Comparison of ENCODE assay signal across 18 mouse cellular contexts in the genomic region with DNA sequence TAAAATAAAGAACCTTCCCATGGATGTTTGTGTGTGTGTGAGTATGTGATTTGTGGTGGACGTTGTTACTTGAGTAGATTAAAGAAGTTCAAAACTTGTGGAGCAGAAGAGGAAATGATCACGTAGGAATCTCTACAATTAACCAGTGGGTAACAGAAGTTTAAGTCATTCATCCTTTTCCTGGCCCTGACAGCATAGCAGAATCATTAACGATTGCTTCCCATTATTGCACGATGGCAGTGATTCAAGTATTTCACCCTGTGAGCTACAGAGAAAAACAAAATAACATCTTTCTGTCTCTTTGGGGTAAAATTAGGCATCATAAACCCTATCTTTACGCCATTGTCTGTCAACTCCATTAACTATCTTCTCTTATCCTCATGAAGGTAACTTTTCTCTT. TPM values are rescaled to one million over a fixed set of nuclear protein-coding genes. Genes with fewer than 3 reads are reported as not detected.
A peak's percentile ranks its signal among the peaks of the same experiment; 100 is the strongest.
DNase-seq lines count a peak whose midpoint lies in the region; ATAC-seq and TF ChIP-seq lines count a peak whose summit lies in the region.
"Had no signal": no experiment of that assay in that cellular context is flagged by ENCODE, and none has a peak within 500 bp of the region (broad histone marks: within the 10 kb centered on the region; RNA-seq: fewer than 3 reads in every experiment).

No protein-coding gene starts in this region.

- TF ChIP-seq CTCF in heart, adult 2 months (IDR thresholded peaks at IDR 0.05) = no peak
- TF ChIP-seq CTCF in lung, embryonic 14.5 days (IDR thresholded peaks at IDR 0.05; ENCODE audit: low read depth) = no peak

- no peak for DNase-seq in heart, adult 2 months
- DNase-seq in heart, postnatal 14 days = no peak
- DNase-seq in kidney, adult 9 months = peak; percentile 77
- DNase-seq in kidney, postnatal 10 days = no peak
- DNase-seq in lung, embryonic 14.5 days = peak; percentile 26
- DNase-seq in lung, postnatal 25 days (ENCODE audit: low spot score) = no peak
- DNase-seq in cerebellum, adult 11-12 months = no peak
- DNase-seq: adrenal gland, postnatal 25 days; cerebellum, adult 9-11 months; gastrocnemius, postnatal 10 days; liver; right cerebral cortex, adult 18-20 months; thymus, postnatal 4 days had no signal

- TF ChIP-seq EP300 in heart, adult 2 months (IDR thresholded peaks at IDR 0.05; ENCODE audit: insufficient read depth, low read depth, low read length) = 0 out of 2 replicates have a peak, but pooled peaks have one; percentile 16

- H3K9ac ChIP-seq in heart, adult 2 months (ENCODE audit: low read depth, low read length) = no peak overlapping the region
- no peak overlapping the region for H3K9ac ChIP-seq in lung, embryonic 14.5 days
- H3K9ac ChIP-seq: lung, embryonic 15.5 days had no signal

- ATAC-seq in lung, embryonic 14.5 days (ENCODE audit: insufficient read depth) = no peak
- ATAC-seq: activated CD4-positive, CD25-positive, alpha-beta regulatory T cell, adult 4 months; hindbrain, postnatal 0 days; Patski had no signal

- no peak overlapping the region for H3K4me2 ChIP-seq in lung, embryonic 14.5 days
- H3K4me2 ChIP-seq: lung, embryonic 15.5 days had no signal

- H3K4me1 ChIP-seq in heart, adult 2 months (ENCODE audit: control insufficient read depth, insufficient read depth, low read length) = peaks cover 12% of the 10 kb centered on the region
- no peaks in the 10 kb centered on the region for H3K4me1 ChIP-seq in lung, embryonic 14.5 days (ENCODE audit: insufficient read depth)
- H3K4me1 ChIP-seq: lung, embryonic 15.5 days; midbrain, embryonic 10.5 days had no signal

- peaks cover 6% of the 10 kb centered on the region; the same call in 1 of the 2 replicates for H3K79me2 ChIP-seq in heart, adult 2 months (replicated peaks; ENCODE audit: control insufficient read depth, insufficient read depth, low read length)

- 0 out of 2 replicates have a peak, but pooled peaks have one; percentile 31 for TF ChIP-seq POLR2A in heart, adult 2 months (IDR thresholded peaks at IDR 0.05; ENCODE audit: insufficient read depth, low read depth, low read length)

- peaks cover 56% of the 10 kb centered on the region for H3K36me3 ChIP-seq in heart, adult 2 months (ENCODE audit: control insufficient read depth, insufficient read depth, low read length)
- H3K36me3 ChIP-seq in lung, embryonic 14.5 days (ENCODE audit: insufficient read depth) = no peaks in the 10 kb centered on the region
- H3K36me3 ChIP-seq: lung, embryonic 15.5 days; midbrain, embryonic 10.5 days had no signal

- no peaks in the 10 kb centered on the region for H3K9me3 ChIP-seq in lung, embryonic 14.5 days (ENCODE audit: low read depth, low read length)
- H3K9me3 ChIP-seq: lung, embryonic 15.5 days; midbrain, embryonic 10.5 days had no signal

- peak overlapping the region; percentile 38; the same call in 1 of the 2 replicates for H3K4me3 ChIP-seq in heart, adult 2 months
- no peak overlapping the region for H3K4me3 ChIP-seq in lung, embryonic 14.5 days (ENCODE audit: low read depth, low read length)
- H3K4me3 ChIP-seq: lung, embryonic 15.5 days; midbrain, embryonic 10.5 days had no signal

- no peaks in the 10 kb centered on the region for H3K27me3 ChIP-seq in heart, adult 2 months (ENCODE audit: control insufficient read depth, insufficient read depth, low read length)
- no peaks in the 10 kb centered on the region for H3K27me3 ChIP-seq in lung, embryonic 14.5 days (ENCODE audit: insufficient read depth, low read length)
- H3K27me3 ChIP-seq: lung, embryonic 15.5 days had no signal

- 10% methylated on average over 5 of the region's 5 CpGs for WGBS in heart, adult 2 months
- 59% methylated on average over 5 of the region's 5 CpGs for WGBS in lung, embryonic 14.5 days

- intact Hi-C loops in heart, adult 2 months (cut with DNase I) = loop anchor here (2.0 kb wide), 1 partner anchor 49 kb away; no protein-coding TSS in a partner anchor
- intact Hi-C loops in heart, postnatal 14 days (cut with DNase I) = no loop called here

- H3K27ac ChIP-seq in heart, adult 2 months = peak overlapping the region; percentile 90
- H3K27ac ChIP-seq in lung, embryonic 14.5 days (ENCODE audit: low read depth) = no peak overlapping the region
- H3K27ac ChIP-seq: hindbrain, postnatal 0 days; midbrain, embryonic 10.5 days had no signal

RNA-seq across cellular contexts. Expression of gene Cd36, which starts 45.3 kb away (rescaled TPM):
- total RNA-seq in heart, adult 2 months (2021) = 1,000 to 10,000 TPM; 1,665 to 1,999 TPM
- 341 and 831 TPM in 2 replicates for polyA plus RNA-seq in heart, adult 2 months (2012; rRNA removed)
- total RNA-seq in heart, postnatal 14 days (2021) = 1,000 to 10,000 TPM; 1,593 to 1,754 TPM
- 7.6 and 9.7 TPM in 2 replicates for polyA plus RNA-seq in lung, embryonic 14.5 days (2014; fragmentation: Nextera tagmentation; extraction: Ambion mirVana)

Comparison
In these comparisons a context has a peak if more than half of its experiments do, and no peak if none do; other contexts are left out.
1. DNase-seq: peak in kidney, adult 9 months (single experiment) and lung, embryonic 14.5 days (single experiment); none in heart, adult 2 months (0 of 2), heart, postnatal 14 days (0 of 2), kidney, postnatal 10 days (single experiment), lung, postnatal 25 days (single experiment) and cerebellum, adult 11-12 months (single experiment).